In genomic region chr9:44998138-44998537, GRCm38 (mm10) we compare ENCODE assay signal across 25 mouse cellular contexts. TPM values are rescaled to one million over a fixed set of nuclear protein-coding genes. Genes with fewer than 3 reads are reported as not detected.
DNase-seq lines count a peak whose midpoint lies in the region; ATAC-seq and TF ChIP-seq lines count a peak whose summit lies in the region.
"Had no signal": no experiment of that assay in that cellular context is flagged by ENCODE, and none has a peak within 500 bp of the region (broad histone marks: within the 10 kb centered on the region; RNA-seq: fewer than 3 reads in every experiment).

No protein-coding gene starts in this region.

- H3K4me3 ChIP-seq in small intestine, adult 2 months (ENCODE audit: low read depth, low read length) = no peak overlapping the region
- H3K4me3 ChIP-seq: embryonic facial prominence, embryonic 13.5 days; heart, embryonic 10.5 days; left cerebral cortex, adult 2 months; midbrain, embryonic 12.5 days; stomach, embryonic 15.5 days had no signal

- peak; percentile 75 for ATAC-seq in CD4-positive, CD25-positive, alpha-beta regulatory T cell, adult 4 months
- ATAC-seq in common myeloid progenitor, adult 5-6 weeks (replicated peaks; ENCODE audit: low read depth, poor library complexity, severe bottlenecking) = peak; percentile 39; the same call in 1 of the 2 replicates
- ATAC-seq: forebrain, embryonic 16.5 days had no signal

- H3K27ac ChIP-seq in small intestine, adult 2 months (ENCODE audit: insufficient read depth, low read depth, low read length) = peak overlapping the region; percentile 24; the same call in 1 of the 2 replicates
- H3K27ac ChIP-seq: embryonic facial prominence, embryonic 13.5 days; heart, embryonic 10.5 days; left cerebral cortex, adult 2 months; midbrain, embryonic 12.5 days; stomach, embryonic 15.5 days had no signal

- TF ChIP-seq POLR2A in small intestine, adult 2 months (IDR thresholded peaks at IDR 0.05; ENCODE audit: low read depth, low read length) = no peak

- no peak for TF ChIP-seq CTCF in small intestine, adult 2 months (IDR thresholded peaks at IDR 0.05; ENCODE audit: extremely low read depth, insufficient read length, insufficient replicate concordance, low read depth, low read length)

- H3K36me3 ChIP-seq in small intestine, adult 2 months (ENCODE audit: control insufficient read depth, insufficient read depth, low read length) = no peaks in the 10 kb centered on the region
- H3K36me3 ChIP-seq: embryonic facial prominence, embryonic 13.5 days; heart, embryonic 10.5 days; midbrain, embryonic 12.5 days; stomach, embryonic 15.5 days had no signal

- 57% methylated on average over 11 of the region's 11 CpGs for WGBS in small intestine, adult 2 months

- H3K27me3 ChIP-seq in small intestine, adult 2 months (ENCODE audit: control insufficient read depth, insufficient read depth, low read length) = no peaks in the 10 kb centered on the region
- H3K27me3 ChIP-seq: midbrain, embryonic 12.5 days; stomach, embryonic 15.5 days had no signal

- H3K4me1 ChIP-seq in small intestine, adult 2 months (ENCODE audit: control insufficient read depth, insufficient read depth, insufficient read length, low read length) = no peaks in the 10 kb centered on the region
- H3K4me1 ChIP-seq: embryonic facial prominence, embryonic 13.5 days; midbrain, embryonic 12.5 days; stomach, embryonic 15.5 days had no signal

- peak; percentile 66 for DNase-seq in thymus, postnatal 4 days
- no peak for DNase-seq in right cerebral cortex, adult 18-20 months
- no peak for DNase-seq in lung, postnatal 25 days (ENCODE audit: low spot score)
- no peak for DNase-seq in lung, adult 18-20 months
- DNase-seq: gastrocnemius, postnatal 36 days; heart, postnatal 10 days; kidney, adult 2 months; kidney, postnatal 14 days; left cerebral cortex, postnatal 4 days; lung, embryonic 14.5 days; lung, postnatal 4 days; right cerebral cortex, postnatal 25 days had no signal

RNA-seq across cellular contexts. Expression of gene Cd3e, which starts 11.3 kb away (rescaled TPM):
- polyA plus RNA-seq in CD4-positive, CD25-positive, alpha-beta regulatory T cell, adult 4 months (2017; shearing (Covaris generic)) = 1,000 to 10,000 TPM; 1,413 to 1,834 TPM
- not detected in 2 replicates for total RNA-seq in common myeloid progenitor, adult 5-6 weeks (2017)
- 12.9 and 13.7 TPM in 2 replicates for polyA plus RNA-seq in small intestine, adult 2 months (2012; rRNA removed)
- total RNA-seq: left cerebral cortex, adult 2 months; left cerebral cortex, postnatal 4 days had no signal
- polyA plus RNA-seq: embryonic facial prominence, embryonic 13.5 days; forebrain, embryonic 16.5 days; heart, embryonic 10.5 days; hindbrain, embryonic 11.5 days; liver, embryonic 11.5 days; lung, embryonic 14.5 days; midbrain, embryonic 12.5 days had no signal

RNA-seq across cellular contexts. Expression of gene Cd3d, which starts 16.6 kb away (rescaled TPM):
- polyA plus RNA-seq in CD4-positive, CD25-positive, alpha-beta regulatory T cell, adult 4 months (2017; shearing (Covaris generic)) = 100 to 1,000 TPM; 544 to 973 TPM
- 0.05 TPM in 1 of 2 replicates, not detected in the other for total RNA-seq in common myeloid progenitor, adult 5-6 weeks (2017)
- polyA plus RNA-seq in small intestine, adult 2 months (2012; rRNA removed) = 3.3 and 3.8 TPM in 2 replicates
- total RNA-seq: layer of hippocampus, adult 8-10 months; left cerebral cortex, adult 2 months; left cerebral cortex, postnatal 4 days had no signal
- polyA plus RNA-seq: embryonic facial prominence, embryonic 13.5 days; forebrain, embryonic 16.5 days; heart, embryonic 10.5 days; hindbrain, embryonic 11.5 days; liver, embryonic 11.5 days; lung, embryonic 14.5 days; midbrain, embryonic 12.5 days; neural tube, embryonic 14.5 days had no signal

RNA-seq across cellular contexts. Expression of gene Cd3g, which starts 17.9 kb away (rescaled TPM):
- 1,000 to 10,000 TPM; 1,425 to 1,626 TPM for polyA plus RNA-seq in CD4-positive, CD25-positive, alpha-beta regulatory T cell, adult 4 months (2017; shearing (Covaris generic))
- total RNA-seq in common myeloid progenitor, adult 5-6 weeks (2017) = 1.4 TPM in 1 of 2 replicates, not detected in the other
- polyA plus RNA-seq in small intestine, adult 2 months (2012; rRNA removed) = 2.8 and 4.0 TPM in 2 replicates
- total RNA-seq: left cerebral cortex, adult 2 months; left cerebral cortex, postnatal 4 days had no signal
- polyA plus RNA-seq: forebrain, embryonic 16.5 days; heart, embryonic 10.5 days; hindbrain, embryonic 11.5 days; midbrain, embryonic 12.5 days; neural tube, embryonic 14.5 days had no signal

RNA-seq across cellular contexts. Expression of gene Ube4a, which starts 32.7 kb away (rescaled TPM):
- 10 to 100 TPM; 26.6 to 40.4 TPM for polyA plus RNA-seq in CD4-positive, CD25-positive, alpha-beta regulatory T cell, adult 4 months (2017; shearing (Covaris generic))
- 33.7 and 52.3 TPM in 2 replicates for total RNA-seq in common myeloid progenitor, adult 5-6 weeks (2017)
- 4.9 and 7.1 TPM in 2 replicates for polyA plus RNA-seq in small intestine, adult 2 months (2012; rRNA removed)

RNA-seq across cellular contexts. Expression of gene Mpzl2, which starts 41.5 kb away (rescaled TPM):
- under 1 TPM; 0.16 to 0.24 TPM for polyA plus RNA-seq in CD4-positive, CD25-positive, alpha-beta regulatory T cell, adult 4 months (2017; shearing (Covaris generic))
- not detected in 2 replicates for total RNA-seq in common myeloid progenitor, adult 5-6 weeks (2017)
- 5.3 and 8.2 TPM in 2 replicates for polyA plus RNA-seq in small intestine, adult 2 months (2012; rRNA removed)
- polyA plus RNA-seq: neural tube, embryonic 14.5 days had no signal

Comparison
In these comparisons a context has a peak if more than half of its experiments do, and no peak if none do; other contexts are left out.
1. RNA of gene Cd3e, which starts 11.3 kb away (polyA plus RNA-seq): 1,413 to 1,834 TPM in CD4-positive, CD25-positive, alpha-beta regulatory T cell, adult 4 months; 12.9 to 13.7 TPM in small intestine, adult 2 months; every median in the first group is over 10 times any median in the second.
2. RNA of gene Cd3d, which starts 16.6 kb away (polyA plus RNA-seq): 544 to 973 TPM in CD4-positive, CD25-positive, alpha-beta regulatory T cell, adult 4 months; 3.3 to 3.8 TPM in small intestine, adult 2 months; every median in the first group is over 100 times any median in the second.
3. RNA of gene Cd3g, which starts 17.9 kb away (polyA plus RNA-seq): 1,425 to 1,626 TPM in CD4-positive, CD25-positive, alpha-beta regulatory T cell, adult 4 months; 2.8 to 4.0 TPM in small intestine, adult 2 months; every median in the first group is over 100 times any median in the second.